Mouse (Mus musculus): ENCODE data around the gene Ccdc28a. TPM values are rescaled to one million over a fixed set of nuclear protein-coding genes. Genes with fewer than 3 reads are reported as not detected.
A peak's percentile ranks its signal among the peaks of the same experiment; 100 is the strongest.

The Ccdc28a gene
- polyA plus RNA-seq, 1 experiment from 2014 or later: 10.1 TPM

GRCm38 (mm10) chr10:18214124-18214523 lies 20.7 kb downstream of the Ccdc28a start:
- no peak overlapping the region for H3K27ac ChIP-seq
- no peaks in the 10 kb centered on the region for H3K27me3 ChIP-seq
- no peaks in the 10 kb centered on the region for H3K9me3 ChIP-seq
- ATAC-seq (ENCODE audit: insufficient number of reproducible peaks, insufficient read depth, low FRiP score, low TSS enrichment, low read depth): no peak
- no peak overlapping the region for H3K4me2 ChIP-seq
- H3K4me1 ChIP-seq (replicated peaks): peaks cover 4% of the 10 kb centered on the region; the same call in 1 of the 2 replicates
- H3K36me3 ChIP-seq: no peaks in the 10 kb centered on the region
- no peak overlapping the region for H3K9ac ChIP-seq (replicated peaks)
- WGBS: 88% methylated on average over 5 of the region's 5 CpGs
- no peak overlapping the region for H3K4me3 ChIP-seq (replicated peaks)

- Histone ChIP-seq H3K9ac (replicated peaks) (no peak overlapping the region), H3K9me3 (no peaks in the 10 kb centered on the region), H3K27me3 (no peaks in the 10 kb centered on the region), H3K4me3 (replicated peaks) (no peak overlapping the region), H3K4me1 (replicated peaks) (peaks cover 4% of the 10 kb centered on the region; the same call in 1 of the 2 replicates), H3K4me2 (no peak overlapping the region), H3K27ac (no peak overlapping the region), H3K36me3 (no peaks in the 10 kb centered on the region)
- no peak for ATAC-seq (ENCODE audit: insufficient number of reproducible peaks, insufficient read depth, low FRiP score, low TSS enrichment, low read depth)
- 82% methylated on average over 4 of the region's 4 CpGs for WGBS
Observed at GRCm38 (mm10) chr10:18213373-18213772, 21.4 kb downstream of the Ccdc28a start.

- WGBS: 11% methylated on average over 11 of the region's 11 CpGs
- Histone ChIP-seq H3K36me3 (no peaks in the 10 kb centered on the region), H3K9me3 (no peaks in the 10 kb centered on the region), H3K27me3 (no peaks in the 10 kb centered on the region), H3K4me1 (replicated peaks) (peaks cover 4% of the 10 kb centered on the region; the same call in 1 of the 2 replicates), H3K4me2 (peak within 1 kb of the TSS; percentile 30), H3K9ac (replicated peaks) (no peak within 1 kb of the TSS), H3K27ac (no peak within 1 kb of the TSS), H3K4me3 (replicated peaks) (no peak within 1 kb of the TSS)
- ATAC-seq (ENCODE audit: insufficient number of reproducible peaks, insufficient read depth, low FRiP score, low TSS enrichment, low read depth): peak; percentile 52; the same call in 1 of the 2 replicates
Observed at GRCm38 (mm10) chr10:18210726-18211125, 24.1 kb downstream of the Ccdc28a start, which contains the start of gene Ect2l. TSS of gene Ect2l (minus strand) at chr10:18210890.

- H3K9ac ChIP-seq (replicated peaks): no peak overlapping the region
- H3K4me2 ChIP-seq: no peak overlapping the region
- WGBS: 69% methylated on average over 6 of the region's 6 CpGs
- H3K36me3 ChIP-seq: no peaks in the 10 kb centered on the region
- no peaks in the 10 kb centered on the region for H3K9me3 ChIP-seq
- H3K27me3 ChIP-seq: no peaks in the 10 kb centered on the region
- ATAC-seq (ENCODE audit: insufficient number of reproducible peaks, insufficient read depth, low FRiP score, low TSS enrichment, low read depth): no peak
- no peak overlapping the region for H3K27ac ChIP-seq
- no peak overlapping the region for H3K4me3 ChIP-seq (replicated peaks)
- peaks cover 4% of the 10 kb centered on the region; the same call in 1 of the 2 replicates for H3K4me1 ChIP-seq (replicated peaks)
Observed at GRCm38 (mm10) chr10:18210119-18210518, 24.7 kb downstream of the Ccdc28a start.

- 7% methylated on average over 7 of the region's 7 CpGs for WGBS
Observed at GRCm38 (mm10) chr10:18204067-18204466, 30.7 kb downstream of the Ccdc28a start.

GRCm38 (mm10) chr10:18202401-18202800 lies 32.4 kb downstream of the Ccdc28a start:
- no peak for ATAC-seq (ENCODE audit: insufficient number of reproducible peaks, insufficient read depth, low FRiP score, low TSS enrichment, low read depth)
- 56% methylated on average over 3 of the region's 3 CpGs for WGBS
- Histone ChIP-seq H3K4me1 (replicated peaks) (peaks cover 6% of the 10 kb centered on the region; the same call in 1 of the 2 replicates), H3K27ac (no peak overlapping the region), H3K36me3 (no peaks in the 10 kb centered on the region), H3K4me2 (no peak overlapping the region), H3K9me3 (no peaks in the 10 kb centered on the region), H3K4me3 (replicated peaks) (no peak overlapping the region), H3K9ac (replicated peaks) (no peak overlapping the region), H3K27me3 (no peaks in the 10 kb centered on the region)

More at GRCm38 (mm10) chr10:18204067-18204466, 30.7 kb downstream of the Ccdc28a start:
- H3K27me3 ChIP-seq: no peaks in the 10 kb centered on the region
- no peak overlapping the region for H3K4me3 ChIP-seq (replicated peaks)
- peaks cover 6% of the 10 kb centered on the region; the same call in 1 of the 2 replicates for H3K4me1 ChIP-seq (replicated peaks)
- no peak for ATAC-seq (ENCODE audit: insufficient number of reproducible peaks, insufficient read depth, low FRiP score, low TSS enrichment, low read depth)
- no peak overlapping the region for H3K9ac ChIP-seq (replicated peaks)
- no peak overlapping the region for H3K27ac ChIP-seq
- no peak overlapping the region for H3K4me2 ChIP-seq
- no peaks in the 10 kb centered on the region for H3K9me3 ChIP-seq
- H3K36me3 ChIP-seq: no peaks in the 10 kb centered on the region

GRCm38 (mm10) chr10:18200656-18201055 lies 34.1 kb downstream of the Ccdc28a start:
- Histone ChIP-seq H3K36me3 (no peaks in the 10 kb centered on the region), H3K27ac (no peak overlapping the region), H3K4me2 (no peak overlapping the region), H3K9me3 (no peaks in the 10 kb centered on the region), H3K4me1 (replicated peaks) (peaks cover 6% of the 10 kb centered on the region; the same call in 1 of the 2 replicates), H3K9ac (replicated peaks) (no peak overlapping the region), H3K27me3 (no peaks in the 10 kb centered on the region), H3K4me3 (replicated peaks) (no peak overlapping the region)
- ATAC-seq (ENCODE audit: insufficient number of reproducible peaks, insufficient read depth, low FRiP score, low TSS enrichment, low read depth): no peak
- WGBS: 83% methylated on average over 9 of the region's 9 CpGs

- no peak overlapping the region for H3K4me2 ChIP-seq
- H3K9me3 ChIP-seq: no peaks in the 10 kb centered on the region
- H3K4me3 ChIP-seq (replicated peaks): no peak overlapping the region
- no peaks in the 10 kb centered on the region for H3K36me3 ChIP-seq
- no peaks in the 10 kb centered on the region for H3K27me3 ChIP-seq
- H3K4me1 ChIP-seq (replicated peaks): peaks cover 6% of the 10 kb centered on the region; the same call in 1 of the 2 replicates
- no peak for ATAC-seq (ENCODE audit: insufficient number of reproducible peaks, insufficient read depth, low FRiP score, low TSS enrichment, low read depth)
- no peak overlapping the region for H3K27ac ChIP-seq
- 88% methylated on average over 4 of the region's 4 CpGs for WGBS
- H3K9ac ChIP-seq (replicated peaks): no peak overlapping the region
Observed at GRCm38 (mm10) chr10:18199919-18200318, 34.9 kb downstream of the Ccdc28a start.

- WGBS: 91% methylated on average over 5 of the region's 5 CpGs
- no peaks in the 10 kb centered on the region for H3K36me3 ChIP-seq
Observed at GRCm38 (mm10) chr10:18198286-18199015, 36.3 kb downstream of the Ccdc28a start.

GRCm38 (mm10) chr10:18197206-18197979 lies 37.4 kb downstream of the Ccdc28a start:
- Histone ChIP-seq H3K4me1 (replicated peaks) (no peaks in the 10 kb centered on the region), H3K4me2 (peak overlapping the region; percentile 48), H3K27ac (no peak overlapping the region), H3K4me3 (replicated peaks) (peak overlapping the region; percentile 19; the same call in 1 of the 2 replicates), H3K36me3 (no peaks in the 10 kb centered on the region), H3K27me3 (no peaks in the 10 kb centered on the region), H3K9me3 (no peaks in the 10 kb centered on the region), H3K9ac (replicated peaks) (no peak overlapping the region; the same call in 1 of the 2 replicates)
- 61% methylated on average over 14 of the region's 14 CpGs for WGBS
- ATAC-seq (ENCODE audit: insufficient number of reproducible peaks, insufficient read depth, low FRiP score, low TSS enrichment, low read depth): no peak; the same call in 1 of the 2 replicates

More at GRCm38 (mm10) chr10:18198286-18199015, 36.3 kb downstream of the Ccdc28a start:
- H3K4me2 ChIP-seq: no peak overlapping the region
- H3K9me3 ChIP-seq: no peaks in the 10 kb centered on the region
- H3K27me3 ChIP-seq: no peaks in the 10 kb centered on the region
- H3K27ac ChIP-seq: no peak overlapping the region
- no peak overlapping the region for H3K9ac ChIP-seq (replicated peaks)
- H3K4me1 ChIP-seq (replicated peaks): no peaks in the 10 kb centered on the region
- ATAC-seq (ENCODE audit: insufficient number of reproducible peaks, insufficient read depth, low FRiP score, low TSS enrichment, low read depth): no peak
- H3K4me3 ChIP-seq (replicated peaks): no peak overlapping the region

- 0 out of 2 replicates have a peak, but pooled peaks cover 3% of the 10 kb centered on the region for H3K4me1 ChIP-seq (replicated peaks)
- no peak overlapping the region for H3K27ac ChIP-seq
- ATAC-seq (ENCODE audit: insufficient number of reproducible peaks, insufficient read depth, low FRiP score, low TSS enrichment, low read depth): no peak
- no peak overlapping the region for H3K4me2 ChIP-seq
- WGBS: 36% methylated on average over 14 of the region's 14 CpGs
- H3K36me3 ChIP-seq: no peaks in the 10 kb centered on the region
- no peak overlapping the region for H3K4me3 ChIP-seq (replicated peaks)
- no peaks in the 10 kb centered on the region for H3K27me3 ChIP-seq
- H3K9ac ChIP-seq (replicated peaks): no peak overlapping the region
- no peaks in the 10 kb centered on the region for H3K9me3 ChIP-seq
Observed at GRCm38 (mm10) chr10:18194737-18195141, 40.1 kb downstream of the Ccdc28a start.

Measured in limb, embryonic 12.5 days (tissue).